Mouse (Mus musculus) liver, adult 2 months (tissue): ENCODE measurements around the gene Srsf10.

Source experiments
- CTCF ChIP-seq: fragments of 200-500 bp; IDR thresholded peaks from 2 replicates; pipeline ENCODE4 v1.5.1; 2011; ENCODE audit warnings: low read depth, low read length, control low read depth
- POLR2A ChIP-seq: fragments of 200-500 bp; IDR thresholded peaks from 2 replicates; pipeline ENCODE4 v1.6.1; 2011; ENCODE audit warnings: low read length, control low read depth; ENCODE audit not compliant: insufficient read depth; ENCODE audit errors: extremely low read depth

DNA sequence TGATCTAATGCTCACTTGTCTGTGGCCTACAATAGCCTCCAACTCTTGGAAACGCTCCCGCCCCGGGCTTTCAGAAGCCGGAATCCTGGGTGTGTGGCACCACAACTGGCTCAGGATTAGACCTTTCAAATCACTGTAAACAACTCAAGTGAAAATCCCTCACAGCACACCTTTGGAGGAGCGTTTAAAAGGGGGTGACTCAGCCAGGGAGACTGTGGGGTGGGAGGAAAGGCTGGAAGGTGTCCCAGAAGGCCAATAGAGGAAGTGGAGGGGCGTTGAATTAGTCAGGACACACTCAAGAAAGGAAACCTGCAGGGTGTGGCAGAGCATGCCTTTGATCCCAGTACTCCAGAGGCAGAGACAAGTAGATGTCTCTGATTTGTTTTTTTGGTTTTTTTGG is 11.1 kb upstream of the Srsf10 start:
- no peak for TF ChIP-seq CTCF
- TF ChIP-seq POLR2A, result no peak
